Mouse (Mus musculus): ENCODE results near the gene Mlec. TPM values are rescaled to one million over a fixed set of nuclear protein-coding genes. Genes with fewer than 3 reads are reported as not detected.
"Not testable (repeated sequence)": the region's sequence is repeated elsewhere in the genome, so short reads cannot be mapped to it uniquely, and the experiment has no call there.

Mlec gene
- polyA plus RNA-seq, 1 experiment = 67.1 TPM

DNA sequence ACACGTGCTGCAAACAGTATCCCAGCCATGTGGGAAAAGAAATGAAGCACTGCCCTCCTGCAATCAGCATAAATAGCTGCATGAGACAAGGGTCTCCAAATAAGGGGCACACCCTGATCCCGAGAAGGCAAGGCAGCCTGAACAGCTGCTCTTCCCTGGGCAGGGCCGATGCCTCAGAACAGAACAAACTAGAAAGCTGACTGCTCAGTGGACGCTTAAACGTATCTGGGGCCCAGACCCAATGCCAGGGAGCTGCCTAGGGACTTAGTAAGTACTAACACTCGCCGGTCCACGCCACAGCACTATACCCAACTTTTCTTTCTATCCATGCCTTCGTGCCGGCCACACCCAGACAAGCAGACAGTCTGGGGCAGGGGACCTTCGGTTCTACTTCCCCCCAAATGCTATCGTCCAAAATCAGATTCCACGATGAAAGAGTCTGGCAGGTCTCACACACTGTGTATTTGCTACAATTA lies 2.8 kb downstream of the Mlec start:
- no peak for DNase-seq (ENCODE audit: extremely low spot score in 1 of 2, low spot score in 1 of 2)

DNA sequence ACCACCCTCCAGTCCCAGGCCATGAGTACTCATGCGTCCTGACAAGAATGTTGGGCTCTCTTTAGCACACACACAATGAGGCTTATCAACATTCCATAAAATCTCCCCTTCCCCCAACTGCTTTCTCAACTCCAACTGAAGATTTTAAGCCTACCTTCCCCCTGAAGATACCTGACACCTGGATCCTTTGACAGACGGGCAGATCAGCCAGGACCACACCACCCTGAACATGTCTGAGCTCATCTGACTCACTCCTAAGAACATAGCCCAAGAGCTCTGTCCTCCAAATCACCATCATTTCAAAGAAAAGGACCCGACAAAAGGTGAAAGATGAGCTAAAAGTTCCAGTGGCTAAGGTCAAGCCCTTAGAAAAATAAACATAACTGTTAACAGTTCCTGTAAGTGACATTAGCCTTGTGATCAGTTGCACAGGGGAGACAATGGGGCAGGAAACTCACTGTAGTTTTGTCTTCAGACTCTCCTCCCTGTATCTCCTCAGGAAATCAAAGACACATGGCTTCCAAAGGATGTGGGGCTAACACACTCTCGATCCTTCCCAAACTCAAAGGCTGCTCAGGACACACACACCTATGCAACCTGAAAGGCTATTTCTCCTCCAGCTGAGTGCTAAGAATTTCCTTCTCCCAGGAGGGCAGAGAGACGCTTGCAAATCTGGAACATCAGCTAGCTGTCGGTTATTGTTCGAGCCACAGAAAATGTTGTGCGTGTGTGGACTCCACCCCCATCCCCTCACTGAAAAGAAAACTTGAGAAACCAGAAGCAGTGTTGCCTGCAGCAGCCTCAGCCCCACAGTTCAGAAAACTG lies 5.6 kb downstream of the Mlec start:
- no peak for DNase-seq (ENCODE audit: extremely low spot score in 1 of 2, low spot score in 1 of 2)

DNA sequence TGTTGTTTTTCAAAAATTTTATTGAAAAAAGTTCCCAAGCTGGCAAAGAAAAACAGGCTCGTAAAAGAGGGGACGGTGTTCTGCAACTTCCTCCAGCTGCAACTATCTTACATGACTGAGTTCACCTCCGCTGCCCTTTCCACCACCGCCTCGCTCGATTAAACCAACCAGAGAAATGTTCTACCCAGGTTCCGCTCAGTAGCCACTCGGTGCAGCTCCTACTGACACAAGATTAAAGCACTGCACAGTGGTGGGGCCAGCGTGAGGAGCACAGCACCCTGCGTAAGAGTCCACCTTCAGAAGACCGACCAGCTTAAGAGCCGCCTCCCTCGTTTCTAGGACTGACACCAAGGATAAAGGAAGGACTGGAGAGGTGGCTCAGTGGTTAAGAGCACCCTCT lies 6.5 kb downstream of the Mlec start:
- no peak for DNase-seq (ENCODE audit: extremely low spot score in 1 of 2, low spot score in 1 of 2)

DNA sequence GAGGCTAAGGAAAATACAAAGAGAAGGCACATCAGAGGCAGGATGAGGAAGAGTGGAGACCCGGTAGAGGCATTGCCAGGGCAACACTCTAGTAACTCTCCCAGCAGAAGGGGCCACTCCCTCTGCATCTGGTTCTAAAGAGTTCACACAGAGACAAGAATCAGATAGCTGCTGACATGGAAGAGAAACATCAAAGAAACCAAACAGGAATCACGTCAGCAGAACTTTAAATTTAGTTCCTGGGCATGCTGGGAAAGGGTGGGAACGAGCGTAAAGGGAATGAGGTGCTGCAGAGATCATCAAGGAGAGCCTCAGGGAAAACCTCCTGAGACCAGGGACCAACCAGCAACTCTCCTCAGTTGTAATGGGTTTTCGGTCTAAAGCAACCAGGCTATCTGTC lies 7.0 kb downstream of the Mlec start:
- no peak for DNase-seq (ENCODE audit: extremely low spot score in 1 of 2, low spot score in 1 of 2)

DNA sequence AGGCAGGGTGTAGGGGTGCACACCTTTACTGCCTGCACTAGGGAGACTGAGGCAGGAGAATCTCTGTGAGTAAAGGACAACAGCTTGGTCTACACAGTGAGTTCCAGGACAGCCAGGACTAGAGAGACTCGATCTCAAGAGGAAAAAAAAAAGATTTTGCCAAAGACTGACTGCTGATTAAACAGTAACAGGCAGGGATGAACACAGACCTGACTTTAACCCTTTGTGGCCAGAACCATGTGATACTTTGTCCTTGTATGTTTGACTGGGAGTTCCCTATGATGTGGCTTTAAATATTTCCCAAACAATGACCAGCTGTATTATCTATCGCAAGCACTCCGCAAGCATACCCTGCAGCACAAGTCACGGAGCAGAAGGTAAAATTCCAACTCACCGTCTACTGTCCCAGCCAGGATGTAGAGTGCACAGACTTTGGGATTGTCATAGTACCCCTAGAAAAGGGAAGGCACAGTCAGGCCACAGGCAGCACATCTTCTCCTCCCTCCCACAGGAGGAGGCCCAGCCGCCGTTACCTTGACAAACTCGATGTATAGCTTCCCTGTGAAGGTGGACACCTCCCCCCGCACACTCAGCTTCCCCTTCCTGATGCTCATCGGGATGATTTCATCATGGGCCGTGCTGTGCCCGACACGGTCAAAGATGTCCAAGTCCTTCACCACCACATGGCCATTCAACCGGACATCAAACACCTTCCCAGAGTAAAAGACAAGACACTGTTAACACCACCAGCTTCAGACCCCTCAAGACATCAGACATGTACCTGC lies 8.1 kb downstream of the Mlec start:
- no peak for DNase-seq (ENCODE audit: extremely low spot score in 1 of 2, low spot score in 1 of 2)

DNA sequence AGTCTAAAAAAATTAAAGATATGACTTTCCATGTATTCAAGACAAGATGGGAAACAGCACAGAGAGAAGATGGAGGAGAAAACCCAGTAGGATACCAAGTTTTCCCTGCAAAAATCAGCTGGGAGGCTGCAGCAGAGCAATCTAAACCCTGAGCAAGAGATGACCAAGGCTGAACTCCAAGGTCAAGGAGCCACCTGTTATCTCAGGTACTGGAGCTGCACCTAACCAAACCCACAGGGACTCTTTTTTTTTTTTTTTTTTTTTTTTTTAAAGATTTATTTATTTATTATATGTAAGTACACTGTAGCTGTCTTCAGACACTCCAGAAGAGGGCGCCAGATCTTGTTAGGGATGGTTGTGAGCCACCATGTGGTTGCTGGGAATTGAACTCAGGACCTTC lies 9.1 kb downstream of the Mlec start:
- DNase-seq (ENCODE audit: extremely low spot score in 1 of 2, low spot score in 1 of 2) = not testable (repeated sequence)

DNA sequence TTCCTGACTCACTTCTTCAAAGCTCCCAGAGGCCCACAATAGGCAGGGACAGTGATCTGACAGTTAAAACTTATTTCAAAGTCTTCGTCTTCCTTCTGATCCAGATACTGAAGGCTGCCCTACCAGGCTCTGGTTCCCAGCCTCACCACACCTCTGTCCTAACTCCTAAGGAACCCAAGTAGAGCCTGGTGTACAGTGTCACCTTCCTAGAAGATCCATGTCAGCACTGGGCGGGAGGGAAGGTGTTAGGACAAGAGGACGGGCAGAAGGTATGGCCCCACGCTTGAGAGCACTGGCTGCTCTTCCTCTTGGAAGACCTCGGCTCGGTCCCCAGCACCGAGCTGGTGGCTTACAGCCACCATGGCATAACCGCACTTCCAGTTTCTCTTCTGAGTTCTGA lies 9.6 kb downstream of the Mlec start:
- DNase-seq (ENCODE audit: extremely low spot score in 1 of 2, low spot score in 1 of 2) = no peak

DNA sequence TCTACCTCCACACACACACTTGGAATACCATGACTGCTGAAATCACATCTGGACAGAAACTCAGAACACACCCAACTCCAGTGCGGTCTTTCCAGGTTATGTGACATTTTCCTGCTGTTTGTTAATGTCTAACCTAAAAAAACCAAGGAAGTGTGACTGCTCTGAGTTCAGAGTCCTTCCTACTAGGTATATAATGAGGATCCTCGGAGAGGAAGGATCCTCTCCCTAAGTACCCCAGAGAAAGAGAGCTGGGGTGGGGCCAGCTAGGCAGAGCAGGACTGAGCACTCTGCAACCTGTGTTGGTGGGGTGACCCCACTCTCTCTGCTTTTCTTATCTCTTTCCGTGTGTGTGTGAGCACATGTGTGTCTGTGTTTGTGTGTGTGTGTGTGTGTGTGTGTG lies 10.6 kb downstream of the Mlec start:
- no peak for DNase-seq (ENCODE audit: extremely low spot score in 1 of 2, low spot score in 1 of 2)

DNA sequence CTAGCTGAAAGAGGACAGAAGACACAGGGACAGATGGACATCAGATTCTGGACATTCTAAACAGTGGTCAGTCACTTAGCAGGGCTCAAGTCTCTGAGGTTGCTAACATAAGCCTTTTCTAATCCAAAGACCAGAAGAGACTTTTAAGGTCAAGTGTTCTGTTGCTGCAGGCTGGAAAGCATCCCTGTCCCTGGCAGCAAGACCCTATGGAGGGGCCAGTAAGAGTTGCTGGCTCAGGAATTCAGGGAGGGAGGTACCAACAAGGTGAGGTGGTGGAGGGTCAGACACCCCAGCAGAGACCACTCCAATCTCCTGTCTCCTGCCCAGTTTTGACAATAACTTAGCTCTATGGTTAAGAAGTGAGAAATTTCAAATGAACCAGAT lies 11.2 kb downstream of the Mlec start:
- DNase-seq (ENCODE audit: extremely low spot score in 1 of 2, low spot score in 1 of 2) = no peak

DNA sequence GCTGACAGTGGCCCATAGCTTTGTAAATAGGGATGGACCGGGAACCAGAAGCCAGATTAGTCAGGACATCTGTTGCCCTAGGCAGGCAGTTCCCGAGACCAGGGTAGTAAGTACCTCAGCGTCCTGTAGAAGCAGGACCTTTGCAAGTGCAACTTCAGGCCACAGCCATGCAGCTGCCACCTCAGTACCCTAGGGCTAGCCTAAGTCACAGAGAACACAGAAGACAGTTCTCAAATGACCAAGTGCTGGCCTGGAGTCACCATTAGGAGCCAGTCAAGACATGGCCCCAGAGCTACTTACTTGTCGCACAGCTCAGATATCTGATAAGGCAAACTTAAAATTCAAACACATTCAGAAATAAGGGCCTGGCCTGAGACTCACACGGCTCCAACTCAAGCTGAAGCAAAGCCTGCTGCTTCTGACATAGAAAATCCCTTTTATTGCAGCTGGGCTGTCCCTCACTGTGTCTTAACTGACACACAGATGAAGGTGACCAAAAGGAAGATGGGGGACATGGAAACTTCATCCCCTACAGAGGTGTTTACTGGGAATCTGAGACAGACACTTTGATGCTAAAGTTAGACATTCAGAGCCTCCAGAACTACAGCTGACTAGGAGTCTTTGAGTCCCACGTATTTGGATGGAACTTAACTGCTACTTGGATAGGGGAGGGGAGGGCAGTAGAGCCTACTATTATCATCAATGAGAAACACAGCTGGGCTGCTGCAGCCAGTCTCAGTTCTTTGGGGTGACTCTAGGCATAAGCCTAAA lies 11.8 kb downstream of the Mlec start:
- no peak for DNase-seq (ENCODE audit: extremely low spot score in 1 of 2, low spot score in 1 of 2)

DNA sequence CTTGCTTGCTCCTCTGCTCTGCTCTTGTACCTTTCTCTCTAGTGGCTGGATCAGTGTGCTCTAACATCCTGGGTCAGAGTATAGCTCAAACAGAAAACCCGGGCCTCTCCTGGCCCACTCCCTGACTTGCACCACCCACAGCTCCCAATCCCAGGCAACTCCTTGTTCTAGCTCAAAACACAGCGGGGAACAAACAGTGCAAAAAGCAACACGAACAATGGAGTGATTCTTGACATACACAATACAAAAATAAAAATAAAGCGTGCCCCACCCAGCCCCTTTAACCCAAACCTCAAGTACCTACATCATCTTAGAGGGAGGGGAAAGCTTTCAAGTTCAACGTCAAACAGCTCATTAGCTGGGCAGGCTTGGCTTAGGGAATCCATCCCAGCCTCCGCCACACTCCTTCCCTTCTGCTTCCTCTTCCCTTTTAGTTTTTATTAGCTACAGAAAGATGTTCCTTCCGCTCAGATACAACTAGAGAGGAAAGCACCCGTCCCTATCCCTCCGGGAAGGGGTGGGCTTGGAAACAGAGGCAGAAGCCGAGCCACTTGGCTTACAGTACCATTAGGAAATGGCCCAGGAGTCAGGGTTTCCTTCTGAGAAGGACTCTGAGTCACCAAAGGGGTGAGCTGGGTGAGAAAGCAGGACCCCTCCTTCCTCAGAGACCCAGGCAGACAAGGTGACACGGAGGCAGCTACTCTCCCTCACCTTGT lies 12.6 kb downstream of the Mlec start:
- no peak for DNase-seq (ENCODE audit: extremely low spot score in 1 of 2, low spot score in 1 of 2)

DNA sequence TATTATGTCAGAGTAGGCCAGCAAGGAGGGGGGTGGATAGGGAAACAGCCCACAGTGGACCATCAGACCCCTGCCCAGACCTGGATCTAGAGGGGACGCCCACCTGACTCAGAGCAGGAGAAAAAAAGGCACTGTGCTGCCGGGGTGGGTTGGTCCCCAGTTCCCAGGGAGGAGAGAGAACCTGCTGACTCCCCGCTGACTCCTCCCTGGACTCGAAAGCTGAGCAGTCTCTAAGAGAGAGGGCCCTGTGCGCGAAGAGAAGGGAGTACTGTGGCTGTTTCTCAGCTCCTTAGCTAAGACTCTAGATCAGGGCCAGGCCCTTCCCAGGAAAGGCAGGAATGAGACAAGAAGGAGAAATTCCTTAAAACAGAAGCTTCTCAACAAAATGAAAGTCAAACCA lies 13.5 kb downstream of the Mlec start:
- DNase-seq (ENCODE audit: extremely low spot score in 1 of 2, low spot score in 1 of 2) = no peak

DNA sequence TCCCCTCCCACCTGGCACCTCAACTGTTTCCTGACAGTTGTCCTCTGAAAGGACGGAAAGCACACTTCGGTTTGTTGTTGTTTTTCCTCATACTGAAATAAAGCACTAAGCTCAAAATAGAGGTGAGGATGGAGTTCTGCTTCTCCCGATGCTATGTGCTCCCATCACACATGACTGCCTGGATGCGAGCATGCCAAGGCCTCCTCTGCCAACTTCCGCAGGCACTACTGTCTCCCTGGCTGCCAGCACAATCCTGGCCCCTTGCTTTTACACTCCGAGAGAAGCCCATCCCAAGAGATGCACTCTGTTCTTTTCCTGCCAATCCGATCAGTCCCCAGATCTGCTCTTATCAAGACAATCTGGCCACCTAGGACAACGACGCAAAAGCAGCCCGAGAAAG lies 14.4 kb downstream of the Mlec start:
- no peak for DNase-seq (ENCODE audit: extremely low spot score in 1 of 2, low spot score in 1 of 2)

DNA sequence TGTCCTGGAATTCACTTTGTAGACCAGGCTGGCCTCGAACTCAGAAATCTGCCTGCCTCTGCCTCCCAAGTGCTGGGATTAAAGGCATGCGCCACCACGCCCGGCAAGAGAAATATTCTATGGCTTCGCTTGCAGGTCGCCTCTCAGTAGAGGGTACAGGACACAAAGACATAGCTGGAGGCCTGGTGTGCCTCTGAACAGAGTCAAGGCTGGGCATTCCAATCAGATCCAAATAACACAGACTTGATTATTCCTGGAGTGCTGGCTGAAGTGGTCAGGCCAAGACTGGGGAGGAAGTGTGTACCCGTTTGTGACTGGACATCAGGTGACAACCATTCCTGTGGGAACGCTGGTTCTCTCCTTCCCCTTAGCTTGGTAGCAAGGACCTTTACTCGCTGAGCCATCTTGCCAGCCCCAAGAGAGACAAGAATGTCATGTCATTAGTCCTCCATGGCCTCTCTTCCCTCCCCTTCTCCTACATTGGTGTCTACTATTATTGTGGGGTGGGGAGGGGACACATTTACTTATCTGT lies 15.7 kb downstream of the Mlec start:
- DNase-seq (ENCODE audit: extremely low spot score in 1 of 2, low spot score in 1 of 2) = no peak

DNA sequence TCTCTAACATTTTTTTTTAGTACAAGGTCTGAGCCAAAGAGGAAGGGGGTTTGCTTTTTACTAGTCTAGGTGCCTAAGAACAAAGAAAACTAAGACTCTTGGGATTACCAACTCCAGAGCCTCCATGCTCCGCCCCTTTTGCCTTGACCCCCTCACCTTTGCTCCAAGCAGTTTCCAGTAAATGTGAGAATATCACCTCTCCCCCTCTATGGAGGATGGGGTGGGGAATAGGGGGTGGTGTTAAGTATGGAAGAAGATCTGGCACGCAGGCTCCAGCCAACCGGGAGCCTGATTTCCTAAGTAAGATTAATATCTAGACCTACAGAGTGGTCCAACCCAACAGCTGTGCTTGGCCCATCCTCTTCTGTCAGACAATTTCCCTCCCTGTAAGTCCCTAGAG lies 17.3 kb downstream of the Mlec start:
- DNase-seq (ENCODE audit: extremely low spot score in 1 of 2, low spot score in 1 of 2) = no peak

DNA sequence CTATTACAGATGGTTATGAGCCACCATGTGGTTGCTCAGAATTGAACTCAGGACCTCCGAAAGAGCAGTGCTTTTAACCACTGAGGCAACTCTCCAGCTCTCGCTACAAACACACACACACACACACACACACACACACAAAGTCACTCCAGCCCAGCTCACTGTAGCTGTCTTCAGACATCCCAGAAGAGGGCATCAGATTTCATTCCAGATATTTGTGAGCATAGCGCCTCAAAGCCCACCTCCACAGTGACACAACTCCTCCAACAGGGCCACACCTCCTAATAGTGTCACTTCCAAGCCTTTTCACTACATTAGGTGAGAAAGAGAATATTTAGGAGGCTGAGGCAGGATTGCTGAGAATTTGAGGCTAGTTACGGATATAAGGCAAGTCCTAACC lies 18.9 kb downstream of the Mlec start:
- no peak for DNase-seq (ENCODE audit: extremely low spot score in 1 of 2, low spot score in 1 of 2)

DNA sequence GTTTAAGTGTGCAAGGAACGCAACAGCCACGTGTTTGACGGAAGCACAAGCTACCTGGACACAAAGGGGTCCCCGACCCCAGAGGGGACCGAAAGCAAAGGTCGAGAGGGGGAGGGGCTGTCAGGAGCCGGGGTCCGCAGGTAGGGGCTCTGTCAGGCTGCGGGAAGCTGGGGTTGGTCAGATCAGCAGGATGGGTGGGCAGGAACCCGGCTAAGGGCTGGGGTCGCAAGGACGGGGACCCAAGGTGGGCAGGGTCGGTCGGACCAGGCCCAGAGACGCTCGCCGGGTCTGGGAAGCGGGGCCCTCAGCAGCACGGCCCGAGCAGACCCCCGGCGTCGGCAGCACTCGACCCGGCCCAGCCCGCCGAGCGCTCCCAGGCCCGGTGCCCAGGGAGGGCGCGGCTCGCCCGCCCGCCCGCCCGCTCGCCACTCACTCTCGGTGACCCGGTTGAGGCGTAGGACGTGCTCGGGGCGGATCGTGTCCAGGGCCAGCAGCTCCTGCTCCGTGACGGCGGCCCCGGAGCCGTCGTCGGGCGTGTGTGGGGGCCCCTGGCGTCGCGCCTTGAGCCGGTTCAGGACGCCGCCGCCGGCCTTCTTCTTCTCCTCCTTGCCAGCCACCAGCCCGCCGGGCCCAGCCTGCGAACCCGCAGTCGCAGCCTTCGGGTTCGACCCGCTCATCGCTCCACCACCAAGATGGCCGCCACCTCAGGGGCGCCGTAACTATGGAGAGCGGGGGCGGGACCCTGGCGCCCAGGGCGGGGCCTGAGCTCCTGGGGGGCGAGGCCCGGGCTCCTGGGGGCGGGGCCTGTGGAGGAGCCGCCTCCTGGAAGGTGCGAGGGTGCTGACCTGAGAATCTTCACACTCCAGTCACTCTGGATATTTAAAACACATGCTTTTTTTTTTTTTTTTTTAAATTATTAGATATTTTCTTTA lies 23.5 kb downstream of the Mlec start, which contains the start of gene Unc119b:
TSS of gene Unc119b (minus strand) at position 742 of the 932 bp plus-strand sequence.
- DNase-seq (ENCODE audit: extremely low spot score in 1 of 2, low spot score in 1 of 2) = peak; percentile 51 to 89

DNA sequence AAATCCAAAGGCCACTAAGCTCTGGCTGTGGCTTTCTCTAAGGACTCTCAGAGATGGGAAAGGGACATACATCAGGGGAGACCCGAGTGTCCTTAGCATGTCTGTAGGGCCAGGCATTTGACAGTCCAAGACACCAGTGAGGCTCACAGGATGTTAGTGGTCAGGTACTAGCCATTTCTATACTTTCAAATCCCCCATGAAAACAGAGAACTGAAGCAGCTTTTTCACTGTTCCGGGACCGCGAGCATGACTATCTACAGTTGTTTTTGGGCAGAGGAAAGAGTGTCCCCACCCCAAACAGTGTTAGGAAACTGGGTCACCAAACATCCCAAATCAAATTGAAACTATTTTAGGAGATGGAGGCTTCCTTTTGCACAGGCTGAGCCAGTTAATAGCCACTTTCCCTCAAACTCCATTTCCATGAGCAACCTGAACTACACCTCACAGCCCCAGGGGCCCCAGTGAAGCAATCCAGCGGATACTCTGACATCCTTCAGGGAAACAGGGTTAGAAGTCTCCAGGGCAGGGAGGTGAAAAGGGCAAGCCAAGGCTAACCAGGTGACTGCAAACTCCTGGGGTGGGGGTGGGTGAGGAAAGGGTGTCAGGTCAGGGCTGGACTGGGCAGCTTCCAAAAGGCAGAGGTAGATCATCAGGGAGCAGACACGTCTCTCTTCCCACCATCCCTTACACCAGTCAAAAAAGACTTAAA lies 24.5 kb downstream of the Mlec start:
- no peak for DNase-seq (ENCODE audit: extremely low spot score in 1 of 2, low spot score in 1 of 2)

DNA sequence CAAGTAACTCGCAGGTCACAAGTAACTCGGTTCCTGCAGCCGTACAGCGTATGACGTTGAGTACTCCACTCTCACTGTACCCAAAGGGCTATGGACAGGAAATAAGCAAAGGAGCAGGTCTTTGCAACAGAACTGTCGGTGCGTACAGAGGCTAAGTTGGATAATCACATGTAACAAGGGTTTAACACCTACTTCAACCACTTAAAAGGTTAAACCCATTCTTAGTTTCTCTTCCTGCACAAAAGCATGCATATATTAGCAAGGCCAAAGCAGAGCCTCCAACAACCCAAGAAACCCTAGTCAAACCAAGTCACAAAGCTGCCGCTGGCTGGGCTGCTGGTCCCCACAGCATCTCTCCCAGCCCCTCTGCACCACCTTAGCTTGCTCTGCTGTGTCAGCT lies 25.5 kb downstream of the Mlec start:
- no peak for DNase-seq (ENCODE audit: extremely low spot score in 1 of 2, low spot score in 1 of 2)

All from frontal cortex, adult 2 months (tissue).